Mouse (Mus musculus): ENCODE measurements at regions not wholly inside any gene's neighbourhood (a gene's known extent, or its start where the extent isn't known, plus 50 kb on each side); places are given as distances from the start of the nearest gene placed in this dataset.

DNA sequence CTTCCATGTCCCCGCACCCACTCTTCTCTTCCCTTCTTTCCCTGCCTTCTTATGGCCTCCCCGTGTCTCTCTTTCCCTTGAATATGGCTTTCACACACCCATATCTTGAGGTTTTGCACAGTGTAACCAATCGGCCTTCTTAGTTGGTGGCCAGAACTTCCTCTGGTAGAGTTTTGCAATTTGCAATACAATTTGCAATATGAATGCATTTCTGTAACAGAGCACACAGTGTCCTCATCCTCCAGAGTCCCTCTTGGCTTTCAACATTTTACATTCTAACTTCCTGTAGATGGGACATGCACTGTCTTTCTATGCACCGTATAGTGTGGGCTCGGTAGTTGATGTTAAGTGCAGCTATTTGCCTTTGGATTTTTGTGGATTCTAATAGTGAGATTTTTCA lies 265.7 kb upstream of the Kcnj16 start:
- 91% methylated on average over 5 of the region's 5 CpGs for WGBS

GRCm38 (mm10) chr11:110703511-110703910 lies 264.3 kb upstream of the Kcnj16 start:
- 56% methylated on average over 2 of the region's 2 CpGs for WGBS
- Histone ChIP-seq H3K4me1 (ENCODE audit: control insufficient read depth, insufficient read depth, low read length) (no peaks in the 10 kb centered on the region), H3K9ac (ENCODE audit: low read length) (no peak overlapping the region), H3K27me3 (replicated peaks; ENCODE audit: control insufficient read depth, insufficient read depth, low read length) (no peaks in the 10 kb centered on the region), H3K4me3 (ENCODE audit: low read depth, low read length) (no peak overlapping the region), H3K36me3 (ENCODE audit: control insufficient read depth, insufficient read depth, low read length) (no peaks in the 10 kb centered on the region), H3K27ac (ENCODE audit: low read depth, low read length) (no peak overlapping the region), H3K4me2 (ENCODE audit: low read length) (no peak overlapping the region), H3K9me3 (replicated peaks; ENCODE audit: control insufficient read depth, low read length) (no peaks in the 10 kb centered on the region)
- DNase-seq (ENCODE audit: low spot score) (peak; percentile 15), ATAC-seq (no peak)

More for the DNA sequence above, 265.7 kb upstream of the Kcnj16 start:
- H3K4me3 ChIP-seq (ENCODE audit: low read depth, low read length): no peak overlapping the region
- no peak for DNase-seq (ENCODE audit: low spot score)
- H3K27ac ChIP-seq (ENCODE audit: low read depth, low read length): no peak overlapping the region
- ATAC-seq: no peak
- H3K4me2 ChIP-seq (ENCODE audit: low read length): no peak overlapping the region
- H3K4me1 ChIP-seq (ENCODE audit: control insufficient read depth, insufficient read depth, low read length): no peaks in the 10 kb centered on the region
- H3K27me3 ChIP-seq (replicated peaks; ENCODE audit: control insufficient read depth, insufficient read depth, low read length): no peaks in the 10 kb centered on the region
- H3K36me3 ChIP-seq (ENCODE audit: control insufficient read depth, insufficient read depth, low read length): no peaks in the 10 kb centered on the region
- H3K9me3 ChIP-seq (replicated peaks; ENCODE audit: control insufficient read depth, low read length): no peaks in the 10 kb centered on the region
- H3K9ac ChIP-seq (ENCODE audit: low read length): no peak overlapping the region

DNA sequence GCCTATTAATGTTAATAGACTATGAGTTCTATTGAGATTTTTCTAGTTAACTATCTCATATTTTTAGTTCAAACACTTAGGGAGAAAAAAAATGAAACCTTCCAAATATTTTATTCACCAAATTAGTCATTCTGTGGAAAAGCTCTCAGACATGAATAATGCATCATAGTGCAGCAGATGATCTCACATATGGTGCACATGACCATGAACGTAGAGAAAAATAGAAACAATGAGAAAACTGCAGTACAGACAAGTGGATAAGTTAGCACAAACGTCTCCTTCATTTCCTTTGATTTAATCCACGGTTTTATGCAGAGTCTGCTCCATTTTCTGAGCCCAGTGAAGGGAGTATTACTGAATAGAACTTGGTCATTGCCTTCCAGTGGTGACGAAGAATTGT lies 260.5 kb upstream of the Kcnj16 start:
- Histone ChIP-seq H3K4me2 (ENCODE audit: low read length) (no peak overlapping the region), H3K4me3 (ENCODE audit: low read depth, low read length) (no peak overlapping the region), H3K9ac (ENCODE audit: low read length) (no peak overlapping the region), H3K4me1 (ENCODE audit: control insufficient read depth, insufficient read depth, low read length) (no peaks in the 10 kb centered on the region), H3K9me3 (replicated peaks; ENCODE audit: control insufficient read depth, low read length) (no peaks in the 10 kb centered on the region), H3K36me3 (ENCODE audit: control insufficient read depth, insufficient read depth, low read length) (no peaks in the 10 kb centered on the region), H3K27me3 (replicated peaks; ENCODE audit: control insufficient read depth, insufficient read depth, low read length) (no peaks in the 10 kb centered on the region), H3K27ac (ENCODE audit: low read depth, low read length) (no peak overlapping the region)
- peak; percentile 42; the same call in 1 of the 2 replicates for ATAC-seq
- DNase-seq (ENCODE audit: low spot score): peak; percentile 47
- WGBS: 49% methylated on average over 4 of the region's 4 CpGs

DNA sequence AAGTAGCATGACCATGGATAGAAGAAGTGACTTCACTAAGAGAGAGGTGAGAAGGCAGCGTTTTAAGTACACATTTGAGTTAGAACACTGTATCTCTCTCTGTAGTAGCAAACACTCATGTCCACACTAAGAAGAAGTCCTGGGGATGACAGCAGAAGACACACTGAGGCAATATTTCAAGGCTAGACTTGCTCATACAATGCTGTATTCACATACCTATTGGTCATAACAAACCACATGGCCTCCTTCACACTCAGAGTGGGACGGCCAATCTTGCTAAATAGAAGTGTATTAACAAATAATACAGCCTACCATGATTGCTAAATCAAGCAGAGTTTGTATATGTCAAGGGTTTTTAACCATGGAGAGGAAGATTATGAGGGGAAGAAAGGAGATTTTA lies 252.5 kb upstream of the Kcnj16 start:
- H3K27ac ChIP-seq (ENCODE audit: low read depth, low read length): no peak overlapping the region
- no peak for DNase-seq (ENCODE audit: low spot score)
- no peak overlapping the region for H3K9ac ChIP-seq (ENCODE audit: low read length)
- no peaks in the 10 kb centered on the region for H3K36me3 ChIP-seq (ENCODE audit: control insufficient read depth, insufficient read depth, low read length)
- H3K4me3 ChIP-seq (ENCODE audit: low read depth, low read length): no peak overlapping the region
- 90% methylated on average over 2 of the region's 2 CpGs for WGBS
- no peaks in the 10 kb centered on the region for H3K27me3 ChIP-seq (replicated peaks; ENCODE audit: control insufficient read depth, insufficient read depth, low read length)
- ATAC-seq: no peak
- no peaks in the 10 kb centered on the region for H3K4me1 ChIP-seq (ENCODE audit: control insufficient read depth, insufficient read depth, low read length)
- H3K9me3 ChIP-seq (replicated peaks; ENCODE audit: control insufficient read depth, low read length): no peaks in the 10 kb centered on the region
- H3K4me2 ChIP-seq (ENCODE audit: low read length): no peak overlapping the region

DNA sequence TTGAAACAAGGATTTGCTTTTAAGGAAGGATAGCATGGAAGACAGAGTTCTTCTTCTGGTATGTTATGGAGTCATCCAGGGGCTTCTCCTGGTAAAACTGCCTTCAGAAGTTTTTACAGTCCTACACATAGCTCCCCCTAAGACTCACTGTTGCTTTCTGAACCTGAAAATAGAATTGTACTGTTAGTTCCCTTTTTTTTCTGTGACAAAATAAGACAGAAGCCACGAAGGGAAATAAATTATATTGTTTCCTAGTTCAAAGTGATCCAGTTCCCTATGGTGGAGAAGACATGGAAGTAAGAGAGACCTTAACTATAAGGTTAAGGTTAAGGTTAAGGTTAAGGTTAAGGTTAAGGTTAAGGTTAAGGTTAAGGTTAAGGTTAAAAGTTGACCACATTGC lies 251.5 kb upstream of the Kcnj16 start:
- Histone ChIP-seq H3K4me2 (ENCODE audit: low read length) (no peak overlapping the region), H3K36me3 (ENCODE audit: control insufficient read depth, insufficient read depth, low read length) (no peaks in the 10 kb centered on the region), H3K4me3 (ENCODE audit: low read depth, low read length) (no peak overlapping the region), H3K9me3 (replicated peaks; ENCODE audit: control insufficient read depth, low read length) (no peaks in the 10 kb centered on the region), H3K27me3 (replicated peaks; ENCODE audit: control insufficient read depth, insufficient read depth, low read length) (no peaks in the 10 kb centered on the region), H3K27ac (ENCODE audit: low read depth, low read length) (no peak overlapping the region), H3K4me1 (ENCODE audit: control insufficient read depth, insufficient read depth, low read length) (no peaks in the 10 kb centered on the region), H3K9ac (ENCODE audit: low read length) (no peak overlapping the region)
- no peak for ATAC-seq
- no peak for DNase-seq (ENCODE audit: low spot score)
- WGBS: 74% methylated on average over 1 of the region's 1 CpGs

- DNase-seq (ENCODE audit: low spot score) (peak; percentile 14), ATAC-seq (no peak)
- H3K27me3 ChIP-seq (replicated peaks; ENCODE audit: control insufficient read depth, insufficient read depth, low read length): no peaks in the 10 kb centered on the region
- H3K9me3 ChIP-seq (replicated peaks; ENCODE audit: control insufficient read depth, low read length): no peaks in the 10 kb centered on the region
- H3K36me3 ChIP-seq (ENCODE audit: control insufficient read depth, insufficient read depth, low read length): no peaks in the 10 kb centered on the region
- no peak overlapping the region for H3K27ac ChIP-seq (ENCODE audit: low read depth, low read length)
- 41% methylated on average over 5 of the region's 5 CpGs for WGBS
- H3K4me2 ChIP-seq (ENCODE audit: low read length): no peak overlapping the region
- no peak overlapping the region for H3K9ac ChIP-seq (ENCODE audit: low read length)
- no peaks in the 10 kb centered on the region for H3K4me1 ChIP-seq (ENCODE audit: control insufficient read depth, insufficient read depth, low read length)
- H3K4me3 ChIP-seq (ENCODE audit: low read depth, low read length): no peak overlapping the region
These were observed 245.1 kb upstream of the Kcnj16 start for GRCm38 (mm10) chr11:110722701-110723100.

GRCm38 (mm10) chr11:110723971-110724370 lies 243.9 kb upstream of the Kcnj16 start:
- Histone ChIP-seq H3K4me3 (ENCODE audit: low read depth, low read length) (no peak overlapping the region), H3K4me1 (ENCODE audit: control insufficient read depth, insufficient read depth, low read length) (no peaks in the 10 kb centered on the region), H3K27me3 (replicated peaks; ENCODE audit: control insufficient read depth, insufficient read depth, low read length) (no peaks in the 10 kb centered on the region), H3K9me3 (replicated peaks; ENCODE audit: control insufficient read depth, low read length) (no peaks in the 10 kb centered on the region), H3K4me2 (ENCODE audit: low read length) (no peak overlapping the region), H3K36me3 (ENCODE audit: control insufficient read depth, insufficient read depth, low read length) (no peaks in the 10 kb centered on the region), H3K9ac (ENCODE audit: low read length) (no peak overlapping the region), H3K27ac (ENCODE audit: low read depth, low read length) (no peak overlapping the region)
- DNase-seq (ENCODE audit: low spot score) (no peak), ATAC-seq (no peak)
- WGBS: 88% methylated on average over 6 of the region's 6 CpGs

- Histone ChIP-seq H3K4me1 (ENCODE audit: control insufficient read depth, insufficient read depth, low read length) (no peaks in the 10 kb centered on the region), H3K4me3 (ENCODE audit: low read depth, low read length) (no peak overlapping the region), H3K9me3 (replicated peaks; ENCODE audit: control insufficient read depth, low read length) (no peaks in the 10 kb centered on the region), H3K27me3 (replicated peaks; ENCODE audit: control insufficient read depth, insufficient read depth, low read length) (no peaks in the 10 kb centered on the region), H3K27ac (ENCODE audit: low read depth, low read length) (no peak overlapping the region), H3K9ac (ENCODE audit: low read length) (no peak overlapping the region), H3K4me2 (ENCODE audit: low read length) (no peak overlapping the region), H3K36me3 (ENCODE audit: control insufficient read depth, insufficient read depth, low read length) (no peaks in the 10 kb centered on the region)
- DNase-seq (ENCODE audit: low spot score) (no peak), ATAC-seq (no peak)
- WGBS: 75% methylated on average over 3 of the region's 3 CpGs
These were observed 240.4 kb upstream of the Kcnj16 start for GRCm38 (mm10) chr11:110727357-110727961.

- H3K4me2 ChIP-seq (ENCODE audit: low read length): no peak overlapping the region
- H3K4me3 ChIP-seq (ENCODE audit: low read depth, low read length): no peak overlapping the region
- no peaks in the 10 kb centered on the region for H3K36me3 ChIP-seq (ENCODE audit: control insufficient read depth, insufficient read depth, low read length)
- H3K27me3 ChIP-seq (replicated peaks; ENCODE audit: control insufficient read depth, insufficient read depth, low read length): no peaks in the 10 kb centered on the region
- DNase-seq (ENCODE audit: low spot score) (no peak), ATAC-seq (no peak)
- no peak overlapping the region for H3K9ac ChIP-seq (ENCODE audit: low read length)
- H3K9me3 ChIP-seq (replicated peaks; ENCODE audit: control insufficient read depth, low read length): no peaks in the 10 kb centered on the region
- H3K4me1 ChIP-seq (ENCODE audit: control insufficient read depth, insufficient read depth, low read length): no peaks in the 10 kb centered on the region
- H3K27ac ChIP-seq (ENCODE audit: low read depth, low read length): no peak overlapping the region
- 91% methylated on average over 3 of the region's 3 CpGs for WGBS
These were observed 236.3 kb upstream of the Kcnj16 start for GRCm38 (mm10) chr11:110731510-110731909.

All from forebrain, embryonic 14.5 days (tissue).